Mouse (Mus musculus): Measurements from ENCODE around the gene Abca8b. TPM values are rescaled to one million over a fixed set of nuclear protein-coding genes. Genes with fewer than 3 reads are reported as not detected.
A peak's percentile ranks its signal among the peaks of the same experiment; 100 is the strongest.
"Not testable (repeated sequence)": the region's sequence is repeated elsewhere in the genome, so short reads cannot be mapped to it uniquely, and the experiment has no call there.

Gene Abca8b
- polyA plus RNA-seq, 1 experiment from 2014 or later: 9.8 TPM

GRCm38 (mm10) chr11:109988164-109988563 lies 7.5 kb downstream of the Abca8b start:
- H3K4me1 ChIP-seq (ENCODE audit: control insufficient read depth, low read depth, low read length): no peaks in the 10 kb centered on the region
- H3K4me2 ChIP-seq (ENCODE audit: low read depth, low read length): no peak overlapping the region
- no peak overlapping the region for H3K4me3 ChIP-seq (ENCODE audit: low read depth, low read length)
- no peak for ATAC-seq (ENCODE audit: low read depth)
- WGBS (ENCODE audit: insufficient replicate concordance): 32% methylated on average over 1 of the region's 1 CpGs
- no peaks in the 10 kb centered on the region for H3K27me3 ChIP-seq (ENCODE audit: control insufficient read depth, insufficient read depth, low read depth, low read length)
- H3K36me3 ChIP-seq (ENCODE audit: control insufficient read depth, insufficient read depth): no peaks in the 10 kb centered on the region
- H3K9me3 ChIP-seq (replicated peaks; ENCODE audit: control insufficient read depth, low read length): no peaks in the 10 kb centered on the region
- H3K9ac ChIP-seq (ENCODE audit: low read depth, low read length): no peak overlapping the region
- H3K27ac ChIP-seq (ENCODE audit: low read length): peak overlapping the region; percentile 61

- H3K9ac ChIP-seq (ENCODE audit: low read depth, low read length); H3K4me1 ChIP-seq (ENCODE audit: control insufficient read depth, low read depth, low read length); H3K27me3 ChIP-seq (ENCODE audit: control insufficient read depth, insufficient read depth, low read depth, low read length); H3K4me3 ChIP-seq (ENCODE audit: low read depth, low read length); H3K9me3 ChIP-seq (replicated peaks; ENCODE audit: control insufficient read depth, low read length); H3K36me3 ChIP-seq (ENCODE audit: control insufficient read depth, insufficient read depth); H3K4me2 ChIP-seq (ENCODE audit: low read depth, low read length): not testable (repeated sequence)
- WGBS (ENCODE audit: insufficient replicate concordance): 39% methylated on average over 10 of the region's 11 CpGs
- peak; percentile 45 for ATAC-seq (ENCODE audit: low read depth)
- peak overlapping the region; percentile 0; the same call in 1 of the 2 replicates for H3K27ac ChIP-seq (ENCODE audit: low read length)
Observed at GRCm38 (mm10) chr11:109987460-109988072, 8.1 kb downstream of the Abca8b start.

- Histone ChIP-seq H3K27ac (ENCODE audit: low read length) (no peak overlapping the region), H3K36me3 (ENCODE audit: control insufficient read depth, insufficient read depth) (peaks cover 10% of the 10 kb centered on the region), H3K4me2 (ENCODE audit: low read depth, low read length) (no peak overlapping the region), H3K4me3 (ENCODE audit: low read depth, low read length) (no peak overlapping the region), H3K27me3 (ENCODE audit: control insufficient read depth, insufficient read depth, low read depth, low read length) (no peaks in the 10 kb centered on the region), H3K9ac (ENCODE audit: low read depth, low read length) (no peak overlapping the region), H3K4me1 (ENCODE audit: control insufficient read depth, low read depth, low read length) (no peaks in the 10 kb centered on the region), H3K9me3 (replicated peaks; ENCODE audit: control insufficient read depth, low read length) (no peaks in the 10 kb centered on the region)
- ATAC-seq (ENCODE audit: low read depth): no peak
- 62% methylated on average over 2 of the region's 2 CpGs for WGBS (ENCODE audit: insufficient replicate concordance)
Observed at GRCm38 (mm10) chr11:109981872-109982271, 13.8 kb downstream of the Abca8b start.

GRCm38 (mm10) chr11:109970521-109970920 lies 25.1 kb downstream of the Abca8b start:
- H3K27ac ChIP-seq (ENCODE audit: low read length): no peak overlapping the region
- no peak for ATAC-seq (ENCODE audit: low read depth)
- WGBS (ENCODE audit: insufficient replicate concordance): 58% methylated on average over 4 of the region's 4 CpGs

GRCm38 (mm10) chr11:109961495-109962492 lies 33.9 kb downstream of the Abca8b start:
- no peaks in the 10 kb centered on the region for H3K4me1 ChIP-seq (ENCODE audit: control insufficient read depth, low read depth, low read length)
- H3K27me3 ChIP-seq (ENCODE audit: control insufficient read depth, insufficient read depth, low read depth, low read length): no peaks in the 10 kb centered on the region
- no peak overlapping the region for H3K4me3 ChIP-seq (ENCODE audit: low read depth, low read length)
- H3K4me2 ChIP-seq (ENCODE audit: low read depth, low read length): no peak overlapping the region
- no peaks in the 10 kb centered on the region for H3K9me3 ChIP-seq (replicated peaks; ENCODE audit: control insufficient read depth, low read length)
- WGBS (ENCODE audit: insufficient replicate concordance): 59% methylated on average over 4 of the region's 4 CpGs
- no peaks in the 10 kb centered on the region for H3K36me3 ChIP-seq (ENCODE audit: control insufficient read depth, insufficient read depth)
- no peak for ATAC-seq (ENCODE audit: low read depth)
- H3K27ac ChIP-seq (ENCODE audit: low read length): no peak overlapping the region
- H3K9ac ChIP-seq (ENCODE audit: low read depth, low read length): no peak overlapping the region

More at GRCm38 (mm10) chr11:109970521-109970920, 25.1 kb downstream of the Abca8b start:
- no peaks in the 10 kb centered on the region for H3K4me1 ChIP-seq (ENCODE audit: control insufficient read depth, low read depth, low read length)
- H3K36me3 ChIP-seq (ENCODE audit: control insufficient read depth, insufficient read depth): peaks cover 4% of the 10 kb centered on the region; the same call in 1 of the 2 replicates
- no peaks in the 10 kb centered on the region; the same call in 1 of the 2 replicates for H3K9me3 ChIP-seq (replicated peaks; ENCODE audit: control insufficient read depth, low read length)
- H3K4me3 ChIP-seq (ENCODE audit: low read depth, low read length): no peak overlapping the region
- H3K9ac ChIP-seq (ENCODE audit: low read depth, low read length): no peak overlapping the region
- no peak overlapping the region for H3K4me2 ChIP-seq (ENCODE audit: low read depth, low read length)
- no peaks in the 10 kb centered on the region for H3K27me3 ChIP-seq (ENCODE audit: control insufficient read depth, insufficient read depth, low read depth, low read length)

GRCm38 (mm10) chr11:109955185-109955584 lies 40.5 kb downstream of the Abca8b start:
- no peak for ATAC-seq (ENCODE audit: low read depth)
- 70% methylated on average over 1 of the region's 1 CpGs for WGBS (ENCODE audit: insufficient replicate concordance)
- Histone ChIP-seq H3K9ac (ENCODE audit: low read depth, low read length) (no peak overlapping the region), H3K4me1 (ENCODE audit: control insufficient read depth, low read depth, low read length) (no peaks in the 10 kb centered on the region), H3K36me3 (ENCODE audit: control insufficient read depth, insufficient read depth) (no peaks in the 10 kb centered on the region), H3K4me2 (ENCODE audit: low read depth, low read length) (no peak overlapping the region), H3K4me3 (ENCODE audit: low read depth, low read length) (no peak overlapping the region), H3K27ac (ENCODE audit: low read length) (no peak overlapping the region), H3K27me3 (ENCODE audit: control insufficient read depth, insufficient read depth, low read depth, low read length) (no peaks in the 10 kb centered on the region), H3K9me3 (replicated peaks; ENCODE audit: control insufficient read depth, low read length) (no peaks in the 10 kb centered on the region)

GRCm38 (mm10) chr11:109936915-109937314 lies 58.7 kb downstream of the Abca8b start:
- Histone ChIP-seq H3K4me1 (ENCODE audit: control insufficient read depth, low read depth, low read length) (no peaks in the 10 kb centered on the region), H3K4me2 (ENCODE audit: low read depth, low read length) (no peak overlapping the region), H3K36me3 (ENCODE audit: control insufficient read depth, insufficient read depth) (no peaks in the 10 kb centered on the region), H3K9ac (ENCODE audit: low read depth, low read length) (no peak overlapping the region), H3K9me3 (replicated peaks; ENCODE audit: control insufficient read depth, low read length) (no peaks in the 10 kb centered on the region), H3K27me3 (ENCODE audit: control insufficient read depth, insufficient read depth, low read depth, low read length) (no peaks in the 10 kb centered on the region), H3K4me3 (ENCODE audit: low read depth, low read length) (no peak overlapping the region), H3K27ac (ENCODE audit: low read length) (no peak overlapping the region)
- no peak for ATAC-seq (ENCODE audit: low read depth)
- WGBS (ENCODE audit: insufficient replicate concordance): 48% methylated on average over 5 of the region's 5 CpGs

- not testable (repeated sequence) for ATAC-seq (ENCODE audit: low read depth); H3K4me3 ChIP-seq (ENCODE audit: low read depth, low read length)
Observed at GRCm38 (mm10) chr11:109933207-109933606, 62.4 kb downstream of the Abca8b start.

GRCm38 (mm10) chr11:109928489-109928888 lies 67.2 kb downstream of the Abca8b start:
- Histone ChIP-seq H3K27ac (ENCODE audit: low read length) (no peak overlapping the region), H3K36me3 (ENCODE audit: control insufficient read depth, insufficient read depth) (no peaks in the 10 kb centered on the region), H3K27me3 (ENCODE audit: control insufficient read depth, insufficient read depth, low read depth, low read length) (no peaks in the 10 kb centered on the region), H3K4me2 (ENCODE audit: low read depth, low read length) (no peak overlapping the region), H3K4me1 (ENCODE audit: control insufficient read depth, low read depth, low read length) (no peaks in the 10 kb centered on the region; the same call in 1 of the 2 replicates), H3K9ac (ENCODE audit: low read depth, low read length) (no peak overlapping the region), H3K9me3 (replicated peaks; ENCODE audit: control insufficient read depth, low read length) (no peaks in the 10 kb centered on the region), H3K4me3 (ENCODE audit: low read depth, low read length) (no peak overlapping the region)
- 65% methylated on average over 2 of the region's 2 CpGs for WGBS (ENCODE audit: insufficient replicate concordance)
- ATAC-seq (ENCODE audit: low read depth): no peak

More at GRCm38 (mm10) chr11:109933207-109933606, 62.4 kb downstream of the Abca8b start:
- not testable (repeated sequence) for H3K9ac ChIP-seq (ENCODE audit: low read depth, low read length); H3K27me3 ChIP-seq (ENCODE audit: control insufficient read depth, insufficient read depth, low read depth, low read length); H3K9me3 ChIP-seq (replicated peaks; ENCODE audit: control insufficient read depth, low read length); H3K36me3 ChIP-seq (ENCODE audit: control insufficient read depth, insufficient read depth); H3K4me2 ChIP-seq (ENCODE audit: low read depth, low read length); H3K4me1 ChIP-seq (ENCODE audit: control insufficient read depth, low read depth, low read length); H3K27ac ChIP-seq (ENCODE audit: low read length)
- 36% methylated on average over 4 of the region's 4 CpGs for WGBS (ENCODE audit: insufficient replicate concordance)
